Mouse (Mus musculus) stomach, embryonic 15.5 days (tissue): ENCODE measurements around the gene Cln3. TPM values are rescaled to one million over a fixed set of nuclear protein-coding genes. Genes with fewer than 3 reads are reported as not detected.

Experiments
- ATAC-seq: fragments of 200-750 bp; cut with Nextera tagmentation; 2 replicates; pipeline ENCODE4 v1.8.0; 2017; ENCODE audit warnings: low read depth, moderate number of reproducible peaks, moderate TSS enrichment; ENCODE audit not compliant: insufficient read depth, low FRiP score
- H3K27ac ChIP-seq: fragments of 300-500 bp; sonication (generic); 2 replicates; pipeline ENCODE4 v1.5.1; 2015; ENCODE audit warnings: mild to moderate bottlenecking, inconsistent platforms
- H3K27me3 ChIP-seq: fragments of 300-500 bp; sonication (generic); replicated peaks from 2 replicates; pipeline ENCODE4 v1.6.1; 2015; ENCODE audit warnings: inconsistent platforms
- H3K36me3 ChIP-seq: fragments of 300-500 bp; sonication (generic); 2 replicates; pipeline ENCODE4 v1.6.1; 2015; ENCODE audit warnings: inconsistent platforms
- H3K4me1 ChIP-seq: fragments of 300-500 bp; sonication (generic); 2 replicates; pipeline ENCODE4 v1.6.1; 2015; ENCODE audit warnings: inconsistent platforms
- H3K4me2 ChIP-seq: fragments of 300-500 bp; sonication (generic); 2 replicates; pipeline ENCODE4 v1.6.1; 2015; ENCODE audit warnings: mild to moderate bottlenecking, inconsistent platforms
- H3K4me3 ChIP-seq: fragments of 300-500 bp; sonication (generic); replicated peaks from 2 replicates; pipeline ENCODE4 v1.5.1; 2015; ENCODE audit warnings: inconsistent platforms
- H3K9ac ChIP-seq: fragments of 300-500 bp; sonication (generic); 2 replicates; pipeline ENCODE4 v1.6.1; 2015; ENCODE audit warnings: inconsistent platforms
- H3K9me3 ChIP-seq: fragments of 300-500 bp; sonication (generic); 2 replicates; pipeline ENCODE4 v1.6.1; 2016; ENCODE audit warnings: inconsistent platforms
- WGBS: fragments of 180-500 bp; shearing (Covaris S2); methylation state at CpG from one replicate; pipeline ENCODE4 v1.1.7; 2015; 5-methylcytosine and 5-hydroxymethylcytosine counted together
- polyA plus RNA-seq: library from polyadenylated mRNA; unstranded; fragments of >200 nt; fragmentation: Nextera tagmentation; extraction: Ambion mirVana; gene quantifications from 2 replicates; pipeline ENCODE4 v1.2.1, GENCODE M21; 2015

Gene Cln3
- polyA plus RNA-seq, 1 experiment from 2014 or later = 30.4 TPM

- H3K4me1 ChIP-seq = peaks cover 4% of the 10 kb centered on the region; the same call in 1 of the 2 replicates
- no peak overlapping the region for H3K4me3 ChIP-seq
- H3K27ac ChIP-seq = no peak overlapping the region
- ATAC-seq = no peak
- no peaks in the 10 kb centered on the region for H3K36me3 ChIP-seq
- no peak overlapping the region for H3K9ac ChIP-seq
- 5% methylated on average over 16 of the region's 16 CpGs for WGBS
- H3K27me3 ChIP-seq = no peaks in the 10 kb centered on the region
- peak overlapping the region; percentile 35 for H3K4me2 ChIP-seq
- H3K9me3 ChIP-seq = no peaks in the 10 kb centered on the region
Measured at GRCm38 (mm10) chr7:126587779-126588178, 2.2 kb upstream of the Cln3 start.

GRCm38 (mm10) chr7:126586839-126587238 lies 1.2 kb upstream of the Cln3 start:
- Histone ChIP-seq H3K9me3 (no peaks in the 10 kb centered on the region), H3K27me3 (no peaks in the 10 kb centered on the region), H3K36me3 (no peaks in the 10 kb centered on the region), H3K9ac (no peak overlapping the region), H3K4me3 (no peak overlapping the region), H3K4me2 (no peak overlapping the region), H3K27ac (no peak overlapping the region), H3K4me1 (peaks cover 7% of the 10 kb centered on the region; the same call in 1 of the 2 replicates)
- 39% methylated on average over 8 of the region's 8 CpGs for WGBS
- no peak for ATAC-seq

DNA sequence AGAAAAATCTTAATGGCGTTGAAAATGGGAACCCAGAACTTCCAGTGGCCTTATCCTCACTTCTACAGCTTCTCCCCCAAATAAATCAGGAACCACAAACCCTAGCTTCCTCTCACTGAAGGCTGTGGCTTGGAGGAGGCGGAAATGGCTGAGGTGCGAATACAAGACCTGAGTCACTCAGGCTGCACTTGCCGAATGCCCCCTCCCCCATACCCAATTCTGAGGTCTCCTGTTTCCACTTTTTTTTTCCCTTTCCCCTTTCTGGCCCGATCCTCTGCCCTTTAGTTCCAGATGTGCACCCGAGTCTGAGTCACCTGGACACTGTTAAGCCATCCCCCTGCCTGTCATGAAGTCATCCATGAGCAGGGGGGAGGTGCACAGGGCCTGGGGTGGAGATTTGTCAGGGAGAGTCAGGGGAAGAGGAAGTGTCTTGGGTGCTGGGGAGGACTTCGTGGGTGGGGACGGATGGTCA lies 1.1 kb downstream of the Cln3 start, which contains the start of gene Apobr:
Gene Apobr, plus strand, starts transcription at position 437 of the 472 bp plus-strand sequence.
- H3K36me3 ChIP-seq = no peaks in the 10 kb centered on the region
- H3K9me3 ChIP-seq = no peaks in the 10 kb centered on the region
- no peak for ATAC-seq
- H3K27me3 ChIP-seq = no peaks in the 10 kb centered on the region
- peak within 1 kb of the TSS; percentile 80; the same call in 1 of the 2 replicates for H3K27ac ChIP-seq
- H3K9ac ChIP-seq = no peak within 1 kb of the TSS
- peak within 1 kb of the TSS; percentile 57 for H3K4me3 ChIP-seq
- H3K4me1 ChIP-seq = peaks cover 7% of the 10 kb centered on the region; the same call in 1 of the 2 replicates
- WGBS = 70% methylated on average over 8 of the region's 8 CpGs
- peak within 1 kb of the TSS; percentile 80 for H3K4me2 ChIP-seq

DNA sequence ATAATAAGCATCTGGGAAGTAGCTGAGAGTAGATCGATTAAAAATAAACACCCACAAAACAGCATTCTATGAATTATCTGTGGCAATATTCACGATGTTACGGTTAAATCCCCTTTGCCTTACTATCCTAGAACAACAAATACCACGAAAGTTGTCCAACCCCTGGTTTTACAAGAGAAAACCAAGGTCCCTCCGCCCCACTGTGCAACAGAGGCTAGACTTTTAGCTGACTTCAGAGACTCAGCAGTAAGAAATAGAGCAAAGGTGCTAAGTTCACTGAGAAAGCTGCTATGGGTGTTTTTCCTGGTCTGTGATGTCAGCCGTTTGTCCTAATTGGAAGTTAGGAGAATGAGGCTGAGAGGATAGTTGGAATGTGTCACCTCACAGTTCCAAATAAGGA lies 1.9 kb downstream of the Cln3 start:
- peak overlapping the region; percentile 80 for H3K4me2 ChIP-seq
- no peaks in the 10 kb centered on the region for H3K36me3 ChIP-seq
- H3K9ac ChIP-seq = no peak overlapping the region
- WGBS = 46% methylated on average over 6 of the region's 6 CpGs
- H3K4me3 ChIP-seq = peak overlapping the region; percentile 57
- H3K9me3 ChIP-seq = no peaks in the 10 kb centered on the region
- ATAC-seq = no peak
- peak overlapping the region; percentile 80 for H3K27ac ChIP-seq
- H3K27me3 ChIP-seq = no peaks in the 10 kb centered on the region
- H3K4me1 ChIP-seq = peaks cover 7% of the 10 kb centered on the region; the same call in 1 of the 2 replicates

GRCm38 (mm10) chr7:126583251-126583709 lies 2.3 kb downstream of the Cln3 start:
- Histone ChIP-seq H3K9me3 (no peaks in the 10 kb centered on the region), H3K27me3 (no peaks in the 10 kb centered on the region), H3K4me2 (peak overlapping the region; percentile 80), H3K4me1 (peaks cover 7% of the 10 kb centered on the region; the same call in 1 of the 2 replicates), H3K36me3 (no peaks in the 10 kb centered on the region), H3K4me3 (peak overlapping the region; percentile 57), H3K9ac (peak overlapping the region; percentile 20; the same call in 1 of the 2 replicates), H3K27ac (peak overlapping the region; percentile 80)
- ATAC-seq = peak; percentile 79
- WGBS = under 1% methylated on average over 22 of the region's 22 CpGs

- Histone ChIP-seq H3K36me3 (no peaks in the 10 kb centered on the region), H3K27me3 (no peaks in the 10 kb centered on the region), H3K9me3 (no peaks in the 10 kb centered on the region), H3K4me2 (peak overlapping the region; percentile 80), H3K27ac (peak overlapping the region; percentile 80), H3K4me3 (peak overlapping the region; percentile 57), H3K4me1 (peaks cover 7% of the 10 kb centered on the region; the same call in 1 of the 2 replicates), H3K9ac (0 out of 2 replicates have a peak overlapping the region, but pooled peaks have one; percentile 37)
- ATAC-seq = peak; percentile 59; the same call in 1 of the 2 replicates
- WGBS = 1% methylated on average over 20 of the region's 20 CpGs
Measured at GRCm38 (mm10) chr7:126582759-126583158, 2.9 kb downstream of the Cln3 start.

- peak overlapping the region; percentile 4; the same call in 1 of the 2 replicates for H3K4me2 ChIP-seq
Measured at GRCm38 (mm10) chr7:126581661-126582060, 4.0 kb downstream of the Cln3 start.

GRCm38 (mm10) chr7:126579172-126579571 lies 6.4 kb downstream of the Cln3 start:
- 44% methylated on average over 8 of the region's 8 CpGs for WGBS
- Histone ChIP-seq H3K9me3 (no peaks in the 10 kb centered on the region), H3K36me3 (peaks cover 6% of the 10 kb centered on the region; the same call in 1 of the 2 replicates), H3K27me3 (no peaks in the 10 kb centered on the region), H3K4me2 (no peak overlapping the region), H3K4me3 (no peak overlapping the region), H3K9ac (no peak overlapping the region), H3K4me1 (peaks cover 7% of the 10 kb centered on the region; the same call in 1 of the 2 replicates), H3K27ac (no peak overlapping the region)
- no peak for ATAC-seq

More at GRCm38 (mm10) chr7:126581661-126582060, 4.0 kb downstream of the Cln3 start:
- Histone ChIP-seq H3K36me3 (no peaks in the 10 kb centered on the region), H3K4me1 (peaks cover 7% of the 10 kb centered on the region; the same call in 1 of the 2 replicates), H3K27me3 (no peaks in the 10 kb centered on the region), H3K9me3 (no peaks in the 10 kb centered on the region), H3K9ac (no peak overlapping the region), H3K4me3 (no peak overlapping the region), H3K27ac (peak overlapping the region; percentile 6; the same call in 1 of the 2 replicates)
- 73% methylated on average over 6 of the region's 6 CpGs for WGBS
- ATAC-seq = no peak

GRCm38 (mm10) chr7:126576946-126577345 lies 8.7 kb downstream of the Cln3 start:
- Histone ChIP-seq H3K27me3 (no peaks in the 10 kb centered on the region), H3K9ac (no peak overlapping the region), H3K4me2 (no peak overlapping the region), H3K27ac (no peak overlapping the region), H3K9me3 (no peaks in the 10 kb centered on the region), H3K36me3 (peaks cover 6% of the 10 kb centered on the region; the same call in 1 of the 2 replicates), H3K4me3 (no peak overlapping the region), H3K4me1 (no peaks in the 10 kb centered on the region)
- WGBS = 54% methylated on average over 8 of the region's 8 CpGs
- no peak for ATAC-seq

- WGBS = under 1% methylated on average over 46 of the region's 46 CpGs
- H3K9me3 ChIP-seq = no peaks in the 10 kb centered on the region
- H3K36me3 ChIP-seq = peaks cover 25% of the 10 kb centered on the region
Measured at GRCm38 (mm10) chr7:126566094-126566765, 19.4 kb downstream of the Cln3 start, which contains the start of gene Eif3c. Gene Eif3c, minus strand, starts transcription at chr7:126566411.

DNA sequence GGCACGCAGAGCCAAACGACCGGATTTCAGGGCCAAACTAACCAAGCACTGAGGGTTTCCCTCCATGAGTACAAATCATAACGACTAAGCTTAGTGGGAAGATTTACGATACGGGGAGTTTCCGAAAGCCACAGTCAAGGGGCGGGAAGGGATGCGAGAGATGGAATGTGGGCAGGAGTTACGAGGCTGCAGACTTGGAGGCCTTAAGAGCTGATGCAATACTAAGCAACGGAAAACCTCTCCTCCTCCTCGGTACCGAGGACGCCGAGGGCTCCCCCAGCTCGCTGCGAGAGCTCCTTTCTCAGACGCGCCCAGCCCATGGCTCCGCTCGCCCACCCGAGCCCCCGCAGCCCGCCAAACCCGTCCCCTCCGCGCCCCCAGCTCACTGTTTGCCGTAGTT lies 19.9 kb downstream of the Cln3 start:
- H3K4me1 ChIP-seq = 0 out of 2 replicates have a peak, but pooled peaks cover 4% of the 10 kb centered on the region
- no peaks in the 10 kb centered on the region for H3K9me3 ChIP-seq
- peaks cover 25% of the 10 kb centered on the region for H3K36me3 ChIP-seq
- ATAC-seq = peak; percentile 21; the same call in 1 of the 2 replicates
- H3K4me3 ChIP-seq = peak overlapping the region; percentile 99
- H3K27me3 ChIP-seq = no peaks in the 10 kb centered on the region
- H3K9ac ChIP-seq = peak overlapping the region; percentile 85
- peak overlapping the region; percentile 89 for H3K27ac ChIP-seq
- WGBS = under 1% methylated on average over 26 of the region's 28 CpGs
- H3K4me2 ChIP-seq = peak overlapping the region; percentile 61

More at GRCm38 (mm10) chr7:126566094-126566765, 19.4 kb downstream of the Cln3 start, which contains the start of gene Eif3c:
- Histone ChIP-seq H3K9ac (peak within 1 kb of the TSS; percentile 85), H3K4me2 (peak within 1 kb of the TSS; percentile 61), H3K4me1 (0 out of 2 replicates have a peak, but pooled peaks cover 4% of the 10 kb centered on the region), H3K4me3 (peak within 1 kb of the TSS; percentile 99), H3K27ac (peak within 1 kb of the TSS; percentile 89), H3K27me3 (no peaks in the 10 kb centered on the region)
- ATAC-seq = peak; percentile 96

GRCm38 (mm10) chr7:126556635-126557034 lies 29.0 kb downstream of the Cln3 start:
- peaks cover 66% of the 10 kb centered on the region for H3K36me3 ChIP-seq
- no peak for ATAC-seq

More at GRCm38 (mm10) chr7:126556635-126557034, 29.0 kb downstream of the Cln3 start:
- no peaks in the 10 kb centered on the region for H3K4me1 ChIP-seq
- no peak overlapping the region for H3K4me2 ChIP-seq
- no peak overlapping the region for H3K27ac ChIP-seq
- no peak overlapping the region for H3K9ac ChIP-seq
- H3K9me3 ChIP-seq = no peaks in the 10 kb centered on the region
- 98% methylated on average over 5 of the region's 5 CpGs for WGBS
- no peaks in the 10 kb centered on the region for H3K27me3 ChIP-seq
- H3K4me3 ChIP-seq = no peak overlapping the region
